Mouse (Mus musculus) right cerebral cortex, postnatal 4 days (tissue): ENCODE data around the gene Ppp1r17.

ENCODE experiments used
- DNase-seq: peaks from one replicate; pipeline ENCODE4 v3.0.0-alpha.2; 2022

Gene Ppp1r17

DNA sequence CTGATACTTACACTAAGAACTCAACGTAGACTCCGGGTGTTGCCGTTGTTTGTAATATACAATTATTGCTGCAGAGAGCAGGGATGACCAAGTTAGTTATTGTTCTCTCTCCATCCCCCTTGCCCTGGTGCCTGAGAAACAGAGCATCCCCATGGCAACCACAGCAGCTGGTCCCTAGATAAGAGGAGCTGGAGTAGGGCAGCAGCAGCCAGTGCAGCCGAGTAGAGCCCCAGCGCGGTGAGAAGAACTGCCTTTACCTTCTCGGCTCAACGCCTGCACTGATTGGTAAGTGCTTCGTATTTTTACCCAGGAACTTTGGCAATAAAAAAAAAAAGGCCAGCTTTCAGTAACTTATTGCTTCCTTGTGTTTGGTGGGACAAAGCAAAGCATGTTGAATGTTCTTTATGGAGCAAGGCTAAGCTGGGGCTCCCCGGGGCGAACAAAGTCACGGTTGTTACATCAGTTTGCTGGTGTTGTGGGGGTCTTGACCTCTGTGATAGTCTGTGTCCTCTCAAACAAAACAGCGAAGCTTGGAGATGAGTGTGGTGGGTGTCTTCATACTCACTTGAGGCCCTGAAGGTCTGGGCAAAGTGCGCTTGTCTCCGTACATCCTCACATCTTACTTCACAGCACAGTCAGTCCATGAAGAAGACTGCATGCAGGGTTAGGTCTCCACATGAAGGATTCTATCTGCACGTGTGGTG lies at the start of gene Ppp1r17:
Gene Ppp1r17, plus strand, starts transcription at position 207 of the 704 bp plus-strand sequence.
- DNase-seq, result no peak

GRCm38 (mm10) chr6:55972998-55973397 lies 44.3 kb upstream of the Ppp1r17 start:
- DNase-seq, result no peak

GRCm38 (mm10) chr6:55979766-55980165 lies 37.5 kb upstream of the Ppp1r17 start:
- no peak for DNase-seq

DNA sequence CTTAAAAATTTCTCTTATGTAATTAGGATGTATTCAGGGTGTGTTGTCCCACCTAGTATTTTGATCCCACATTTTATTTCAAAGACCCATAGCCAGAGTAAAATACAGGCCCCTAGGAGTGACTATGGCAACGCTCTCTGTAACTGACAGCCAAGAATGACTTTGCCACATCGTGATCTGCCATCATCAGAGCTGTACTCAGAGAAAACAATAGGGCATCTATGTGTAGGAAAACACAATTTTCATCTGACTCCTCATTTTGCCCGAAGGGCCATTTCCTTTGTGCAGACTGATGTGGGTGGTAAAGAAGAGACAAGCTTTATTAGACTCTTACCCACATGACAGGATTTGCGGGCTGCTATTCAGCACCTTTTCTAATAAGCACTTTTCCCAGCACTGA lies 8.6 kb upstream of the Ppp1r17 start:
- no peak for DNase-seq

- no peak for DNase-seq
Measured at GRCm38 (mm10) chr6:56012384-56012783, 4.9 kb upstream of the Ppp1r17 start.

DNA sequence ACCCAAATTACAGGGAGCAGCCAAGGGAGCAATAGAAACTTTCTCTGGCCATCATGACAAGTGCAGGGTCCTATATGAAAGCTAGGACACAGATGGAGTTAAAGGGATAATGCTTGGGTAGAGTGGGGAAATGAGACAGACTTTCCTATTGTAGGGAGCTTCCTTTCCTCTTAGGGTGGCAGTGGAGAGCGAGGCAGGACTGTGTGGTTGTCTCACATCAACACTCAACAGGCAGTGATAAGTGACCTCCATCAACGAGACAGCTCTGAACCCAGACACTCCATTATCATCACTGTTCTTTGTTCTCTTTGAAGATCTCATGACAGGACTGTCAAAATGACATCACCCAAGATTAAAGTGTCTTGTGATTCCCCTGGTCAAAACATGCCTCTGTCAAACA lies 2.3 kb downstream of the Ppp1r17 start:
- DNase-seq, result no peak

GRCm38 (mm10) chr6:56025533-56025932 lies 8.2 kb downstream of the Ppp1r17 start:
- DNase-seq, result peak; percentile 27

GRCm38 (mm10) chr6:56027318-56027717 lies 10.0 kb downstream of the Ppp1r17 start:
- DNase-seq, result no peak

DNA sequence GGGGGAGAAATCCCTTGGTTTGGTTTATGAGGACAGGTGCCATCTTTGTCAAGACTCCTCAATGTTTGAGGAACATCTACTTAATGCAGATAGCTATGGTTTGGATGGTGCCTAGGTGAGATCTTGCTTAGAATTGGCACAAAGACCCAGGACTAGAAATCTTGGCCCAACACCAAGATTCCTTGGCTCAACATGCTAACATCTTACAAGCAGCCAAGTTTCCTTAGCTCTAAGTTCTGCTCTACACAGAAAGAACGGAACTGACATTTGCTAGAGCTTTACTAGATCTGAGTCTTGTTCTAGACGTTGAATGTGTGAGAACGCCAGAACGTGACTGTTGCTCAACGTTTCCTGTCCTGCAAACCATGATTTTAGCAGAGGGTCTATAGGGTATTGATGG lies 10.7 kb downstream of the Ppp1r17 start:
- DNase-seq, result no peak

DNA sequence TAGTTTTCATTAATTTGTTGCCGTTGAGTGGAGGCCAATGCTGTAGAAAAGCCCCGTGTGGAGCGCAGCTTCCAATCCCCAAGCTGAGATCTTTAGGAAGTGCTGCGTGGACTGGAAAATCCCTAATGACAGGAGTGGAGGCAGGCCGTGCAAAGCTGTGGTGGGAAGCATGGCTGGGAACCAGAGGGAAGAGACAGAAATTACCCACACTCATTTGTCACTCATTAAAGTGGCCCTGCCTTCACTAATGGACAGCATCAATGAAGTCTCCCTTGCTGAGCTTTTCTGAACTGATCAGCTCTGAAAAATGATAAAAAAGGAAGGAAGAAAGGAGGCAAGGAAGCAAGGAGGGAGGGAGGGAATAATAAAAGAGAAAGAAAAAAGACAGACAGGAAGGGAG lies 12.7 kb downstream of the Ppp1r17 start:
- no peak for DNase-seq

DNA sequence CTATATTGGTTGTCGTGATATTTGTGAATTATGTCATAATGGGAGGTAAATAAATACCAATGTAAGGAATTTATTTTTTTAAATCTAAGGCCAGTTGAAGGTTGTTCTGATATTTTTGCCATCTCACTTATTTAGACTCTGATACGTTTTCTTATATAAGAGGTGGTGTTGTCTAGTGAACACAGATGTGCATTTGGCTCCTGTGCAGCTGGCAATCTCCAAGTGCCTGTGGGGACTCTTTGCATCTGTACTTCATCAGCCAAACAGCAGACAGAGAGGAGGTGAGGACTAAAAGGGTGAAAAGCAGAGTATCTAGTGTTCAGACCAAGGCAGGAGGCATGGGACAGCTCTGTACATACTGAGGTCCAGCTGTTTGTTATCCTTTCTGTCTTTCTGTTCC lies 14.9 kb downstream of the Ppp1r17 start:
- no peak for DNase-seq

DNA sequence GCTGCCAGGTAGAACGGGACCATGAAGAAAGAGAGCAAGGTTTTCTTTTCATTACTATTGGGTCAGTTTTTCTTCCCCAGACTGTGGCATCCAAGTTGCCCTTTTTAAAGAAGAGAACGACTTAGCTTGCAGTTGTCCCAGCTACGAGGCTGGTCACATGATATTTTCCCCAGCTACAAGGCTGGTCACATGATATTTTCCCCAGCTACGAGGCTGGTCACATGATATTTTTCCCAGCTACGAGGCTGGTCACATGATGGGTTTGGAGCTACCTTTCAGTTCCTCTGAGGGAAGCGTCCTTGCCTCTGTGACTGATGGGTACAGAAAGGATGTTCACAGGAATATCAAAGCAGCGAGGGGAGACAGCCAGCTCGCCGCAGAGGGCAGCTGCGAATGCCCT lies 17.8 kb downstream of the Ppp1r17 start:
- no peak for DNase-seq

GRCm38 (mm10) chr6:56039476-56040055 lies 22.3 kb downstream of the Ppp1r17 start:
- no peak for DNase-seq

- no peak for DNase-seq
Measured at GRCm38 (mm10) chr6:56044270-56044669, 27.0 kb downstream of the Ppp1r17 start.

DNA sequence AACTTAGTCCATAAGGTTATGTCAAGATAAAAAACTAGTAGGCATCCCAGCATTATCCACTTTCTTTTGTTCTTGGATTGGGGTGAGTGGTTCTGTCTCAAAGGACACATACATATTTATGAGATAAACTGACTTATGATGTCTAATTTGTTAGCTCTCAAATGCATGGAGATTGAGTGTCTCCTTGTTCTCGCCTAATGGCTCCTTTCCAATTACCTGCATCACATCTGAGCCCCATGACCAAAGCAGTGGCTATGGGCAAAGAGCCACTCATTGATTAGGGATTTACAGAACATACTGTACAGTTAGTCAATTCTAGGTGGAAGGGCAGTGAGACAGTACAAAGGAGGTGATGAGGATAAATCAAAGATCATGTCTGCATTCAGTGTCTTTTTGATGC lies 27.4 kb downstream of the Ppp1r17 start:
- DNase-seq, result no peak

GRCm38 (mm10) chr6:56048580-56048979 lies 31.3 kb downstream of the Ppp1r17 start:
- DNase-seq, result no peak

- DNase-seq, result no peak
Measured at GRCm38 (mm10) chr6:56049104-56049503, 31.8 kb downstream of the Ppp1r17 start.

DNA sequence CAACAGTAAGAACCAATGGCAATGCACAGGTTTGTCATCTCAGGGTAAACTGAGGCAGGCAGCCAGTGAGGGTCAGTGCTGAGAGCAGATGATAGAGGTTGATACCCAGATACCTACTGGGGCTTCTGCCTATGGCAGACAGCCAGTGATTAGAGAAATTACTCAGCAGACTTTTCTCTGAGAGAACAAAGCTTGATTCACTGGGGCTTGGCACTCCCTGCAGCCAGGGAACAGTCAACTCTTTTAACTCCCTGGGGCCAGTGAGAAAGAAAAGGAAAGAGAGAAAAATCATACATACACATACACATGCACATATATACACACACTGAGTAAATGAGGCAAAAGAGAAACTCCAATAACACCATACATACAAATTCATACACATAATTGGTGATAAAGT lies 46.4 kb downstream of the Ppp1r17 start:
- DNase-seq, result no peak

DNA sequence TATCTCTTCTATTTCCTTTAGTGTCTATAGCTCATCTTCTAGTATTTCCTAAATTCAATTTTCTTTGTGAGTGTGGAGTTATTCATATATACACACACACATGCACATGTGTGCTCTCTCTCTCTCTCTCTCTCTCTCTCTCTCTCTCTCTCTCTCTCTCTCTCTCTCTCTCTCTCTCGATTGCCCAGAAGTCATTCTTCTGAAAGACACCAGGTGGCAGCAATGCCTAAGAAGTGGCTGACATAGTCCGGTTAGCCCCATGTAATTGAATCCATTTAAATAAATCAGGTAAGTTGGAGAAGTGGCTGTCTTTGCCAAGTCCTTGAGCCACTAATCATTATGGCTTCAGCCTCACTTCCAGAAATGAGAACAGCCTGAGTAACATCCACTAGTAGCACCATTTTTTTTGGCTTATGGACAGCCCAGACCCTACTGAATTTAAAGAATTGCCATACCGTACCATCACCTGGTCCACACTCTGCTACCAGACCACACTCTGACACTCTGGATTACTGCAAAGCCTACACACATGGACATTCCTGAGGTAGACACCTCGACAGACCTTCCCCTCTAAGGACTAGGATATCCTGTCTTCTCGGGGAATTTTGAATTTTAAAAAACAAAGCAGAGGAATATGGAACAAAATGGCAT lies 49.5 kb downstream of the Ppp1r17 start:
- peak; percentile 20 for DNase-seq

- no peak for DNase-seq
Measured at GRCm38 (mm10) chr6:56068516-56068915, 51.2 kb downstream of the Ppp1r17 start.

DNA sequence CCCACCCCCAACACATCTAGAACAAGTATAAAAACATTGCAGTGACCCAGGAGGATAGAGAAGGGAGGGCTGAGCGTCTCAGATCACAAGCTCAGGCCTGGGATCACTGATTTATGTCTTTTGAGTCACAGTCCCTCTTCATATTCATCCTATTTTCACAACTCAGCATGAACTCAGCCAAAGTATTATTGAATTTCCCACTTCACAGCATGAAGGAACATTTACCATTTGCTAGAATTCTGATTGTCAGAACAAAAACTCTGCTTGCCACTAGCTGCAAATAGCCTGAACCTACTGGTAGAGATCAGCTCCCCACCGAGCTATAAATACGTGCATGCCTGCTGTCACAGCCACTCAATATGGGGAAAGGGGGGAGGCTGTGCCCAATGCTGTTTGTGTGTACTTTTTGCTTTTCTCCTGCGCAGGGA lies 59.1 kb downstream of the Ppp1r17 start:
- no peak for DNase-seq
